Mouse (Mus musculus) kidney, adult 2 months (tissue): ENCODE measurements around the gene Pdss1.

Experiments
- CTCF ChIP-seq: fragments of 200-500 bp; conservative IDR thresholded peaks from 2 replicates; pipeline ENCODE4 v1.5.1; 2011; ENCODE audit warnings: low read depth, mild to moderate bottlenecking, control low read depth, low read length, moderate library complexity, mixed read lengths; ENCODE audit not compliant: insufficient read depth, insufficient read length
- POLR2A ChIP-seq: fragments of 200-500 bp; IDR thresholded peaks from one replicate; pipeline ENCODE4 v1.6.1; 2011; ENCODE audit warnings: low read depth, low read length, control low read depth

GRCm38 (mm10) chr2:22933556-22933955 is 38.2 kb downstream of the Pdss1 start:
- TF ChIP-seq CTCF = no peak
- TF ChIP-seq POLR2A = no peak
